Mouse (Mus musculus) inflammation-experienced regulatory T-cells, adult 6 months (primary cell): ENCODE data around the gene Lhfpl4. TPM values are rescaled to one million over a fixed set of nuclear protein-coding genes. Genes with fewer than 3 reads are reported as not detected.

ENCODE experiments used
- ATAC-seq: one replicate; pipeline ENCODE4 v1.8.0; 2017
- polyA plus RNA-seq, 3 experiments: library from polyadenylated mRNA; unstranded; fragments of 100-300 nt; shearing (Covaris generic); gene quantifications; one replicate each; pipeline ENCODE4 v1.2.1; 2017

Lhfpl4 gene
- polyA plus RNA-seq, 3 experiments from 2014 or later = 0.84 to 0.95 TPM; not detected in 1

DNA sequence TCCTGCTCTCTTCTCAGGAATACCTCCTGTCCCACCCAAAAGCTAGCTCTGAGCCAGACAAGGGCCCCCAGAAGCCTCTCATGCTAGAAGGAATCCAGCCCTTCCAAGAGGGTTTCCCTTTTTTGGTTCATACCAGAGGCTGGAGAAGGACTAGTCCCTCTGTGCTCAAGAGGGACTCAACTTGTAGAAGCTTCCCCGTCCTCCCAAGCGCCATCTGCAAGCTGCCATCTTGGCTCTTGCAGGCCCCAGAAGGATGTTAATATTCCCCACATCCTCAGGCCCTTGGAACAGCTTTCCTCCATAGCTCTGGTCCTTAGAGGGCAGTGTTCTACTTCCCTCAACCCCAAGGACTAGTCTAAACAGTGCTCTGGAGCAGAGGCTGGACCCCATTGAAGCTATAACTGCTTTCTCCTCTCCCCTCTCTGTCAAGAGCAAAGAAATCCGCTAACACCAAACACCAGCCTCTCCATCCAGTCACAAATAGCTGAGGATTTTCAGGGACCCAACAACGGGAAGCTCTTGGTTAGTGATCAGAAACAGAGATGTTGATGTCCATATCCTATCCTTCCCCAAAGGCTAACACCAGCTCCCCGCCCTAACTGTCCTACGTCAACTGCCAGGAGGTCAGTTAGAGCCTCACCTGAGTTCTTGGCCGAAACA lies 26.7 kb downstream of the Lhfpl4 start:
- no peak for ATAC-seq

DNA sequence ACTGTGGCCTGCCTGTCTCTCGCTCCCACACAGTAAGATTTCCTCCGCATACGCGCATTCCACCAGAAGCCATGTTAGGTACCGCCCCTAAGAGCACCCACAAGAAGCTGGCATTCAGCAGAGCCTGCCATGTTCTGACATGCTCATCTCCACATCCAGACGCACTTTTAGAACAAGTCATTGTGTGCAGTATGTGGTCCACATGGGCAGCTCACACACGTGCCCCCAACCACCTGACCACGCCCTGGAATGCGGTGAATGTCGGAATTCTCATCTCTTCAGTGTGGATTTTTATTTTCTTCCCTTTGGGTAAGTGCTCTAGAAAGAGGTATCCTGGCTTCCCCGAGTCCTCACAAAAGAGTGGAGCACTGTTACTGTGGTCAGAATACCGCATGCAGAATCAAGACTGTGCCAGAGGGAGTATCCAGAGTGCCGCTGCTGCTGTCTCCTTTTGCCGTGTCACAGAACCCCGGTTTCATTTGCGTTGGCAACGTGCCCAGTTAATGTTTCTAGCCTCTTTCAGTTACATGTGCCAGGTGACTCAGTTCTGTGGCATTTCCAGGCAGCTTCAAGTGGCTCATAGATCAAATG lies 28.4 kb downstream of the Lhfpl4 start:
- no peak for ATAC-seq

GRCm38 (mm10) chr6:113163513-113163912 lies 31.7 kb downstream of the Lhfpl4 start:
- ATAC-seq = no peak

DNA sequence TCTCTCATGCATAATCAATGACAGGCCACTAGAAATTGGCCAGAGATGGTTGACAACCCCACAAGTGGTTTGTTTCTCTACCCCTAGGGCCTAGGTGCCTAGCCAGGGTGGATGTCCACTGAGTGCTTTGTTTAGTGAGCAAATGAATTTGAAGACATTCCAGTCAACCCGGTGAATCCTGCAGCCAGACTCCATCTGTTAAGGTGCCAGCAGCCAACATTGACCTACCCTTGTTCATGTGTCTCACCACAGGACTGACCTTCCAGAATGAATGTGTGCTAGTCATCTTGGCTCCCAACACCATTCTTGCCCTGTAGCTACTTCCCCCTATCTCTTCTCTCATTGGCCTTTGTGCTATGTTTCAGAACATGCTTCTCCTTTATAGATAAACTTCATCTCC lies 33.2 kb downstream of the Lhfpl4 start:
- no peak for ATAC-seq

- ATAC-seq = no peak
These were observed 35.1 kb downstream of the Lhfpl4 start for GRCm38 (mm10) chr6:113160106-113160505.

GRCm38 (mm10) chr6:113156064-113156463 lies 39.1 kb downstream of the Lhfpl4 start:
- ATAC-seq = no peak

DNA sequence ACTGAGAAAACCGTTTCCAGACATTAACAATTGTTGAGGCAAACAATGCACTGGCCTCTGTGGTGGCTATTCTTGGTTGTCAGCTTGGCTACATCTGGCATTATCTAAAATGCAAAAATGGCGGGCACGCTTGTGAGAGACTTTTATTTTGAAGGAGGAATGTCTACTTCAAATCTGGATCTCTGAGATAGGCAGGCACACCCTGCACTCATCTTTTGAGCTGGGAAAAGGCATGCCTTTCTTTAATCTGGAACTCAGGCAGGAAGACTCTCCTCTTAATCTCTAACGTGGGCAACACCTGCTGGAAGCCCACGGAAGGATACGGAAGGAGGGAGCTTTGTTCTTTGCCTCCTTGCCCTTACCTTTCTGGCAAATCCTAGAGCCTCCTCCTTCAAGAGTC lies 40.3 kb downstream of the Lhfpl4 start:
- no peak for ATAC-seq

- no peak for ATAC-seq
These were observed 41.1 kb downstream of the Lhfpl4 start for GRCm38 (mm10) chr6:113154071-113154470.

- ATAC-seq = no peak
These were observed 49.9 kb downstream of the Lhfpl4 start for GRCm38 (mm10) chr6:113145249-113145648.

GRCm38 (mm10) chr6:113144764-113145163 lies 50.4 kb downstream of the Lhfpl4 start:
- no peak for ATAC-seq

DNA sequence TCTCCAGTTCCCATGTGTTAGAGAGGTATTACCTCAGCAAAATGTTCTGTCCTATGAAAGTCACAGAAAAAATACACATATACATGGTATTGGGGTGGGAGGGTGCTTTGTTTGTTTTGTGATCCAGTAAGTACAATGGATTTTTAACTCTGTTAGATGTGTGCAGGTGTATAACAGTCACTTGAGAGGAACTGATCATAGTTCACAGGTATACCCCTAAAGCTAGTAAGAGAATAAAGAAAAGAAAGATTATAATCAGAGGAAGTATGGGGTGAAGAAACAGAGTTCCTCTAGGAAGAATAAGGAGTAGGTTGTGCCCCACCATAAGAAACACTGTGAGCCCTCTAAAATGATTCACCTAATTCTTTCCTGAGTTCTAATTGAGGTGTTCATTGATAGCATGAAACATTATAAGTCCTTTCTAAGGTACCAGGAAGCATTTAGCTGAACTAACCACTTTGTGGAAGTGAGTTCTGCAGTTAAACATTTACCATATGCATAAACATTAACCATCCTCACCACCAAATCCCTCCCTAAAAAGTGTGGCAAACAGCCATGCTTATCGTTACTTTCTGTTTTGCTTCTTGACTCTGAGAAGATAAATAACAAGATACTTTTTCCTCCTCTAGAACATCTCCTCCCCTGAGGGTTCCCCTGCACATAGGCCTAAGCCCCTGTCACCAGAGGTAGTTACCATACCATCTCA lies 53.6 kb downstream of the Lhfpl4 start:
- no peak for ATAC-seq

DNA sequence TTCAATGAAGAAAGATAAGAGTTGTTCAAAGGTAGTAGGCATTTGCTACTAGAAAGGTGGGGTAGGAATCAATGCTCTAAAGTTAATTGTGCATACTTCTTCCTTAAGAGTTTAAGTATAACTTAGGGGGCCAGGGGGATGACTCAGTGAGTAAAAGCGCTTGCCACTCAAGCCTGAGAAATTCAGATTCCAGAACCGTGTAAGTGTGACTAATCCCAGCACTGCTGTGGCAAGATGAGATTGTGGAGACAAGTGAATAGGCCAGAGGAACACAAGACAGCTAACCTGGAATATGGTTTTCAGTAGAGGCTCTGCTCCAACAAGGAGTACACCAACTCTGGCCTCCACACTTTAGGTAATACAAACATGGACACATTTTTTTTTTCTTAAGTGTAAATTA lies 61.8 kb downstream of the Lhfpl4 start:
- ATAC-seq = no peak

DNA sequence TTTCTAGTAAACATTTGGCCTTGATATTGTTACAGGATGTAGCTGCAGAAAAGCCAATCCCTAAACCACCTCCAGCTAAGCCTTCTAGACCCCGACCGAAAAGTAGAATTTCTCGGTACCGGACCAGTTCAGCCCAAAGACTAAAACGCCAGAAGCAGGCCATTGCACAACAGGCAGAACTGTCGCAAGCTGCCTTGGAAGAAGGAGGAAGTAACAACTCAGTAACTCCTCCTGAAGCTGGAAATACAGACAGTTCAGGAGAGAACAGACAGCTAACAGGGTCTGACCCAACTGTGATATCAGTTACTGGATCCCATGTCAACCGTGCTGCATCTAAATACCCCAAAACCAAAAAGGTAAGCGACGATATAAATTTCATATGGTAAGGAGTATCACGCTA lies 74.4 kb downstream of the Lhfpl4 start:
- no peak for ATAC-seq

Other genes with a start within 250 kb of the Lhfpl4 start
- gene Srgap3, start 248.1 kb downstream of the Lhfpl4 start, polyA plus RNA-seq = under 1 TPM; 0.20 to 0.90 (median 0.68) TPM
- 100 to 1,000 TPM in 2 of 3 experiments, 10 to 100 TPM in 1; 89.0 to 121 (median 107) TPM for gene Thumpd3, start 149.2 kb downstream of the Lhfpl4 start, polyA plus RNA-seq
- gene Setd5, start 118.0 kb downstream of the Lhfpl4 start, polyA plus RNA-seq = 10 to 100 TPM; 33.6 to 48.8 (median 47.2) TPM
- gene Mtmr14, start 42.5 kb upstream of the Lhfpl4 start, polyA plus RNA-seq = 10 to 100 TPM; 12.0 to 18.4 (median 16.2) TPM
- gene Cpne9, start 86.9 kb upstream of the Lhfpl4 start, polyA plus RNA-seq = under 1 TPM in 2 of 3 experiments, not detected in 1; 0.21 to 0.22 TPM
- gene Brpf1, start 111.8 kb upstream of the Lhfpl4 start, polyA plus RNA-seq = 10 to 100 TPM in 2 of 3 experiments, 1 to 10 TPM in 1; 9.2 to 15.3 (median 13.7) TPM
- gene Ogg1, start 131.6 kb upstream of the Lhfpl4 start, polyA plus RNA-seq = 10 to 100 TPM; 12.7 to 23.8 (median 20.9) TPM
- gene Camk1, start 148.6 kb upstream of the Lhfpl4 start, polyA plus RNA-seq = 1 to 10 TPM; 1.3 to 2.6 (median 2.2) TPM
- 10 to 100 TPM; 27.5 to 44.5 (median 43.3) TPM for gene Tada3, start 182.5 kb upstream of the Lhfpl4 start, polyA plus RNA-seq
- 100 to 1,000 TPM; 516 to 980 (median 581) TPM for gene Arpc4, start 182.7 kb upstream of the Lhfpl4 start, polyA plus RNA-seq
- 10 to 100 TPM in 2 of 3 experiments, 1 to 10 TPM in 1; 6.6 to 18.5 (median 16.4) TPM for gene Ttll3, start 193.9 kb upstream of the Lhfpl4 start, polyA plus RNA-seq
- gene Rpusd3, start 224.0 kb upstream of the Lhfpl4 start, polyA plus RNA-seq = 10 to 100 TPM in 2 of 3 experiments, 1 to 10 TPM in 1; 6.5 to 13.4 (median 12.0) TPM
- gene Cidec, start 240.4 kb upstream of the Lhfpl4 start, polyA plus RNA-seq = not detected
- 10 to 100 TPM; 50.3 to 60.1 (median 56.3) TPM for gene Jagn1, start 247.2 kb upstream of the Lhfpl4 start, polyA plus RNA-seq